Mouse (Mus musculus): ENCODE measurements around the gene Olfr493.

DNA sequence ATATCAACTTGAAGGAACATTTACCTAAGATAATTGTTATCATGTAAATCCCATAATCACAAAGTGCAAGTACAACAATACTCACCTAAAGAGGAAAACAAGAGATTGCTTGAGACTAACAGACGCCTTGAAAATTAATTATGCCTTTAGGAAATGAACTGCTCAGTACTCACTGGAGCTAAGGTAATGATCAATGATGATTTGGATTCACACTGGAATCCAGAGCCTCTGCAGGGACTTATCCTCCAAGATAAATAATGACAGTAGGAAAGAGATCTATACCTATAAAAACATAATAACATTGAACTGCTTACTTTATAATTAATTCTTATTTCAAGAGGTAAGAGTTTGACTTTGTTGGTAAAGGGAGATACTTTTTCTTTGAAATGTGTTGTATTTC, 46.1 kb upstream of the Olfr493 start, which contains the start of gene Olfr495:
- TF ChIP-seq CTCF (IDR thresholded peaks at IDR 0.05; ENCODE audit: low read depth), result no peak
- no peak for TF ChIP-seq EP300 (IDR thresholded peaks at IDR 0.05; ENCODE audit: low read depth)

All from liver, postnatal 0 days (tissue).